In the genomic region with DNA sequence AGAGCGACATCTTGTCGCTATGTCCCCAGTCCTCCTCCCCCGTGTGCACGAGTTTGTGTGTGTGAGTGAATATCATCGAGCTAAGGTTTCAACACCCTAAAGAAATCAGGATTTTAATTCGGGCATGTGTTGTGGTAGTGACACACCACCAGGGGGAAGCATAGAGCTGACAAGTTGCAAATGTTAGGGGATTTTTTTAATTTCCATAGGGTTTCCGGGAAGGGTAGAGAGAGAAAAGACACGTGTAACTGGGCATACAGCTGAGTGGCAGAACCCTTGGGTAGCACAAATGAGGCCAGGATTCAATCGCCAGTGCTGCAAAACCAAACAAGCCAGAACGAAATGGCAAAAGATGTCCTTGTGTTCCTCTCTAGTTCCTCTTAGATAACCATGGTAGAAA, we compare ENCODE assay signal across 15 mouse cellular contexts. TPM values are rescaled to one million over a fixed set of nuclear protein-coding genes. Genes with fewer than 3 reads are reported as not detected.
A peak's percentile ranks its signal among the peaks of the same experiment; 100 is the strongest.
DNase-seq lines count a peak whose midpoint lies in the region; ATAC-seq and TF ChIP-seq lines count a peak whose summit lies in the region.
"Had no signal": no experiment of that assay in that cellular context is flagged by ENCODE, and none has a peak within 500 bp of the region (broad histone marks: within the 10 kb centered on the region; RNA-seq: fewer than 3 reads in every experiment).

No protein-coding gene starts in this region.

- TF ChIP-seq CTCF in intestine, postnatal 0 days (IDR thresholded peaks at IDR 0.05; ENCODE audit: low read depth) = 0 out of 2 replicates have a peak, but pooled peaks have one; percentile 26
- TF ChIP-seq CTCF in midbrain, postnatal 0 days (IDR thresholded peaks at IDR 0.05) = peak; percentile 54
- TF ChIP-seq CTCF in brain, embryonic 14.5 days (IDR thresholded peaks at IDR 0.05; ENCODE audit: borderline replicate concordance, extremely low read depth, insufficient read depth, insufficient read length) = peak; percentile 30; the same call in 1 of the 2 replicates

- no peak for DNase-seq in midbrain, postnatal 0 days (ENCODE audit: low spot score)
- no peak for DNase-seq in brain, embryonic 14.5 days (ENCODE audit: low read depth)
- peak; percentile 39 for DNase-seq in retina, embryonic 14.5 days (ENCODE audit: low spot score)
- no peak for DNase-seq in urinary bladder, postnatal 14 days (ENCODE audit: low spot score)
- DNase-seq: kidney, postnatal 36 days; lung, adult 2 months had no signal

- H3K4me1 ChIP-seq in intestine, postnatal 0 days (replicated peaks; ENCODE audit: control insufficient read depth, insufficient read depth, low read length) = no peaks in the 10 kb centered on the region
- H3K4me1 ChIP-seq in intestine, embryonic 15.5 days (replicated peaks) = peaks cover 4% of the 10 kb centered on the region; the same call in 1 of the 2 replicates
- H3K4me1 ChIP-seq in midbrain, postnatal 0 days (ENCODE audit: insufficient read depth, low read length) = no peaks in the 10 kb centered on the region; the same call in 1 of the 2 replicates
- H3K4me1 ChIP-seq in midbrain, embryonic 16.5 days (ENCODE audit: control insufficient read depth, insufficient read depth, low read length) = peaks cover 18% of the 10 kb centered on the region

- peaks cover 14% of the 10 kb centered on the region; the same call in 1 of the 2 replicates for H3K27me3 ChIP-seq in intestine, postnatal 0 days (replicated peaks; ENCODE audit: control insufficient read depth, insufficient read depth, low read length)
- H3K27me3 ChIP-seq in intestine, embryonic 15.5 days (replicated peaks) = peaks cover 14% of the 10 kb centered on the region
- H3K27me3 ChIP-seq in midbrain, postnatal 0 days (ENCODE audit: insufficient read depth, low read length) = 0 out of 2 replicates have a peak, but pooled peaks cover 6% of the 10 kb centered on the region
- no peaks in the 10 kb centered on the region; the same call in none of the 2 replicates for H3K27me3 ChIP-seq in midbrain, embryonic 16.5 days (ENCODE audit: control insufficient read depth, insufficient read depth, low read depth, low read length)

- H3K9me3 ChIP-seq in intestine, postnatal 0 days (ENCODE audit: control insufficient read depth) = no peaks in the 10 kb centered on the region
- H3K9me3 ChIP-seq in intestine, embryonic 15.5 days = no peaks in the 10 kb centered on the region
- no peaks in the 10 kb centered on the region for H3K9me3 ChIP-seq in midbrain, postnatal 0 days (ENCODE audit: low read length)
- H3K9me3 ChIP-seq in midbrain, embryonic 16.5 days (replicated peaks; ENCODE audit: control insufficient read depth, low read length, poor library complexity, severe bottlenecking) = no peaks in the 10 kb centered on the region
- H3K9me3 ChIP-seq: heart, embryonic 13.5 days; hindbrain, embryonic 13.5 days; limb, embryonic 10.5 days; midbrain, embryonic 12.5 days; neural tube, embryonic 12.5 days had no signal

- H3K4me2 ChIP-seq in intestine, postnatal 0 days (replicated peaks; ENCODE audit: low read depth) = no peak overlapping the region
- H3K4me2 ChIP-seq in intestine, embryonic 15.5 days (replicated peaks) = no peak overlapping the region
- no peak overlapping the region for H3K4me2 ChIP-seq in midbrain, postnatal 0 days (ENCODE audit: low read depth, low read length, poor library complexity, severe bottlenecking)
- no peak overlapping the region for H3K4me2 ChIP-seq in midbrain, embryonic 16.5 days (ENCODE audit: low read length)
- H3K4me2 ChIP-seq: heart, embryonic 13.5 days; hindbrain, embryonic 13.5 days; midbrain, embryonic 12.5 days; neural tube, embryonic 12.5 days had no signal

- ATAC-seq in intestine, postnatal 0 days = no peak
- no peak for ATAC-seq in intestine, embryonic 15.5 days
- ATAC-seq in midbrain, postnatal 0 days (ENCODE audit: low FRiP score) = no peak
- ATAC-seq in midbrain, embryonic 16.5 days = no peak
- ATAC-seq in activated CD4-positive, CD25-positive, alpha-beta regulatory T cell, adult 4 months = no peak

- 56% methylated on average over 10 of the region's 10 CpGs for WGBS in intestine, postnatal 0 days
- 58% methylated on average over 10 of the region's 10 CpGs for WGBS in intestine, embryonic 15.5 days
- 50% methylated on average over 10 of the region's 10 CpGs for WGBS in midbrain, postnatal 0 days
- WGBS in midbrain, embryonic 16.5 days = 54% methylated on average over 10 of the region's 10 CpGs

- no peak overlapping the region for H3K4me3 ChIP-seq in intestine, postnatal 0 days (ENCODE audit: low read depth, low read length)
- no peak overlapping the region for H3K4me3 ChIP-seq in intestine, embryonic 15.5 days (replicated peaks)
- H3K4me3 ChIP-seq in midbrain, postnatal 0 days (ENCODE audit: low read depth, low read length) = no peak overlapping the region
- no peak overlapping the region for H3K4me3 ChIP-seq in midbrain, embryonic 16.5 days (ENCODE audit: low read depth, low read length)
- H3K4me3 ChIP-seq: heart, embryonic 13.5 days; hindbrain, embryonic 13.5 days; limb, embryonic 10.5 days; midbrain, embryonic 12.5 days; neural tube, embryonic 12.5 days had no signal

- no peak overlapping the region for H3K9ac ChIP-seq in intestine, postnatal 0 days (ENCODE audit: low read depth, low read length)
- no peak overlapping the region for H3K9ac ChIP-seq in intestine, embryonic 15.5 days
- H3K9ac ChIP-seq in midbrain, postnatal 0 days (replicated peaks; ENCODE audit: low read length, poor library complexity, severe bottlenecking) = no peak overlapping the region
- H3K9ac ChIP-seq in midbrain, embryonic 16.5 days (ENCODE audit: low read depth, low read length) = no peak overlapping the region
- H3K9ac ChIP-seq: heart, embryonic 13.5 days; hindbrain, embryonic 13.5 days; midbrain, embryonic 12.5 days; neural tube, embryonic 12.5 days had no signal

- no peak for TF ChIP-seq POLR2A in brain, embryonic 14.5 days (IDR thresholded peaks at IDR 0.05; ENCODE audit: borderline replicate concordance, extremely low read depth, insufficient read depth, insufficient read length, poor library complexity, severe bottlenecking)

- H3K27ac ChIP-seq in intestine, postnatal 0 days (ENCODE audit: low read depth, low read length) = no peak overlapping the region
- H3K27ac ChIP-seq in intestine, embryonic 15.5 days = no peak overlapping the region
- no peak overlapping the region for H3K27ac ChIP-seq in midbrain, postnatal 0 days (ENCODE audit: low read depth, low read length)
- no peak overlapping the region for H3K27ac ChIP-seq in midbrain, embryonic 16.5 days (ENCODE audit: low read length)
- H3K27ac ChIP-seq: heart, embryonic 13.5 days; hindbrain, embryonic 13.5 days; limb, embryonic 10.5 days; midbrain, embryonic 12.5 days; neural tube, embryonic 12.5 days had no signal

- H3K36me3 ChIP-seq in intestine, postnatal 0 days (ENCODE audit: control insufficient read depth, insufficient read depth) = no peaks in the 10 kb centered on the region
- H3K36me3 ChIP-seq in intestine, embryonic 15.5 days = no peaks in the 10 kb centered on the region
- H3K36me3 ChIP-seq in midbrain, postnatal 0 days (ENCODE audit: insufficient read depth, low read length) = no peaks in the 10 kb centered on the region
- no peaks in the 10 kb centered on the region for H3K36me3 ChIP-seq in midbrain, embryonic 16.5 days (ENCODE audit: control insufficient read depth, insufficient read depth, low read length)
- H3K36me3 ChIP-seq: heart, embryonic 13.5 days; hindbrain, embryonic 13.5 days; limb, embryonic 10.5 days; midbrain, embryonic 12.5 days; neural tube, embryonic 12.5 days had no signal

RNA-seq across cellular contexts. Expression of a gene that starts 2.1 kb away (rescaled TPM):
- polyA plus RNA-seq in intestine, postnatal 0 days (2015; fragmentation: Nextera tagmentation; extraction: Ambion mirVana) = 4.5 and 4.9 TPM in 2 replicates
- polyA plus RNA-seq in intestine, embryonic 15.5 days (2015; fragmentation: Nextera tagmentation; extraction: Ambion mirVana) = 1.1 TPM in 2 replicates
- total RNA-seq in midbrain, postnatal 0 days (2014; rRNA removed) = 0.94 TPM in 1 of 2 replicates, not detected in the other
- 1.3 and 1.8 TPM in 2 replicates for polyA plus RNA-seq in midbrain, postnatal 0 days (2015; fragmentation: Nextera tagmentation; extraction: Ambion mirVana)
- 1.3 and 1.4 TPM in 2 replicates for polyA plus RNA-seq in midbrain, embryonic 16.5 days (2015; fragmentation: Nextera tagmentation; extraction: Ambion mirVana)
- polyA plus RNA-seq in brain, embryonic 14.5 days (2012; rRNA removed) = 0.18 and 0.40 TPM in 2 replicates
- polyA plus RNA-seq in activated CD4-positive, CD25-positive, alpha-beta regulatory T cell, adult 4 months (2017; shearing (Covaris generic)) = 1 to 10 TPM; 3.6 to 3.9 TPM

RNA-seq across cellular contexts. Expression of a gene that starts 2.2 kb away (rescaled TPM):
- 0.16 and 0.21 TPM in 2 replicates for polyA plus RNA-seq in intestine, postnatal 0 days (2015; fragmentation: Nextera tagmentation; extraction: Ambion mirVana)
- 0.81 and 1.3 TPM in 2 replicates for polyA plus RNA-seq in intestine, embryonic 15.5 days (2015; fragmentation: Nextera tagmentation; extraction: Ambion mirVana)
- total RNA-seq in midbrain, postnatal 0 days (2014; rRNA removed) = 12.5 and 13.0 TPM in 2 replicates
- 7.3 and 7.7 TPM in 2 replicates for polyA plus RNA-seq in midbrain, postnatal 0 days (2015; fragmentation: Nextera tagmentation; extraction: Ambion mirVana)
- polyA plus RNA-seq in midbrain, embryonic 16.5 days (2015; fragmentation: Nextera tagmentation; extraction: Ambion mirVana) = 6.8 and 7.0 TPM in 2 replicates
- 4.7 and 7.8 TPM in 2 replicates for polyA plus RNA-seq in brain, embryonic 14.5 days (2012; rRNA removed)
- polyA plus RNA-seq in activated CD4-positive, CD25-positive, alpha-beta regulatory T cell, adult 4 months (2017; shearing (Covaris generic)) = not detected
